Mouse (Mus musculus) right cerebral cortex, adult 18-20 months (tissue): ENCODE measurements around the gene Unc5cl.

Experiments used
- DNase-seq: peaks from one replicate; pipeline ENCODE4 v3.0.0; 2022; ENCODE audit warnings: mixed read lengths

The Unc5cl gene

DNA sequence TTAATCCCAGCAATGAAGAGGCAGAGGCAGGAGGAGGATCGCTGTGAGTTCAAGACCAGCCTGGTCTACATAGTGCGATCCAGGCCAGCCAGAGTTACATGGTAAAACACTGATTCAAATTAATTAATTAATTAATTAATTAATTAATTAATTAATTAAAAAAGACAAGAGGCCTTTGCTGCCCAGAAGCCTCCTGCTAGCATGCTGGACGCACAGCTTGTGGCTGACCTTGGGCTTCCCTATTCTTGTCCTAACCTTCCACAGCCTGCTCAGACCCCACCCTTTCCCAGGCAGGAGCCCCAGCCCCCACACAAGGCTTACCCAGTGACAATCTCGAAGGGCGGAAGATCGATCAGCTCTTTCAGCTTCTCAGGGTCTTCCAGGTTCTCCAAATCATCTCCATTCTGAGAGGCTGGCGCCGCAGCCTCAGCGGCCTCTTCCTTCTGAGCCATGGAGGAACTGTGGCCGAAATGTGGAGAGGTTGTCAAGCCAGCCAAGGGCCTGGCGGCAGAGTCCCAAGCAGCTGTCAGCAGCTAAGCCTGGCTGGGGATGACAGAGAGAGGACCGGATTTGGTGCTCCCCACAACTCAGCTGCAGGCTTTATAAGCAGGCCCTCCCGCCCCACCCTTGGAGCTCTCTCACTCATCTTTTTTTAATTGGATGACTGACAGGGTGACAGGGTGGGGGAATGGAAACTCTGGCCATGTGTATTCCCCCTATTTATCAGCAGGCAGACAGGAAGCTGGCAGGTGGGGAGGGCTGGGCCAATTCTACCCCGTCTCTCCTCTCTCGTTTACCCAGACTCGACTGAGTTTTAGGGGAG, 22.3 kb upstream of the Unc5cl start, which contains the start of gene Apobec2:
Apobec2 (minus strand) TSS at position 773 of the 823 bp plus-strand sequence.
- DNase-seq, result no peak

DNA sequence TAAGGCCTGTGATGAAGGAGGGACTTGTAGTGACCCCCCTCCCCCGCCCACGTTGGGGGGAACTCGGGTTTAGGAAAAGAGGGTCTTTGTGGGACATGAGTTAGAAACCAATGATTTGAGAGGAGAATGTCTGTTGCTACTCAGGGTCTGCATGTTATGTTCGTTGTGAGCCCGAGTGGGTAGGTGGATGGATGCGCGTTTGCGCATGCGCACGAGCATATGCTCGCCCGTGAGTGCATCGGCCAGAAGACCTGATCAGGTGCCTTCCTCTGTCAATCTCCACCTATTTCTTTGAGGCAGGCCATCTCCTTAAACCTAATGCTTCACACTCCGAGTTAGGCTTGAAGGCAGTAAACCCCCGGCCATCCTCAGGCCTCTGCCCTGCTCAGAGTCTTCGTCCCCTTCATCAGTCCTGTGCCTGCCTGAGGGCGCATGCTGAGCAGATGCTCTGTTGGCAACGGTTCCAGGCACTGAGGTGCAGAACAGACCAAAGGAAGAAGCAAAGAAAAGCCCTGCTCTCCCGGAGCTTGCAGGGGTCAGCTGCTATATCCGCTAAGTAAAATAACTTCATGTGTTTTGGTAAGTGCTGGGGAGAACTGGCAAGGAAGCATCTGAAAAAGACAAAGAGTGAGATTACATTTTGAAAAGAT, 21.6 kb upstream of the Unc5cl start:
- DNase-seq, result no peak

DNA sequence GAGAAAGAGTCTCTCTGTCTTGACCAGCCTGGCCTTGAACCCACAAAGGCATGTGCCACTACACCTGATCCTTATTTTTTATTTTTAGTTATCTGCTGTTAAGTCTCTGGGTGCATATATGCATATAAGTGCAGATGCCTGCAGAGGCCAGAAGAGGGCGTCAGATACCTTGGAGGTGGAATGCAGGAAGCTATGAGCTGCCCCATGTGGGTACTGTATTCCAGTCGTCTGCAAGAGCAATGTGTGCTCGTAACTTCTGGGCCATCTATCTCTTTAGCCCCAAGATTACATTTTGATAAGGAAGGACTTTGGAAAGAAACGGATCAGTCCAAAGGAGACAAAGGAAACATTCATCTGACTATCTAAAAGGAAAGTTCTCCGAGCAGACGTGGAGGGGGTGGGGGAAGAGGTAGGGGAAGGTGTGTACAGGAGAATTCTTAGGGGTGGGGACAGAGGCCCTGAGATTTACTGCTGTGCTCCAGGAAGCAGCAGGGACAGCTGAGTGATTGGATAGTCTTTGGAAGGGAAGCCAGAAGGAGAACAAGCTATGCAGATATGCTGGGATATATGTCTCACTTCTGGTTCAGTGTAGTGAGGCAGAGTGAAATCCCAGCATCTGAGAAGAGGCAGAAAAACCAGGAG, 20.9 kb upstream of the Unc5cl start:
- no peak for DNase-seq

DNA sequence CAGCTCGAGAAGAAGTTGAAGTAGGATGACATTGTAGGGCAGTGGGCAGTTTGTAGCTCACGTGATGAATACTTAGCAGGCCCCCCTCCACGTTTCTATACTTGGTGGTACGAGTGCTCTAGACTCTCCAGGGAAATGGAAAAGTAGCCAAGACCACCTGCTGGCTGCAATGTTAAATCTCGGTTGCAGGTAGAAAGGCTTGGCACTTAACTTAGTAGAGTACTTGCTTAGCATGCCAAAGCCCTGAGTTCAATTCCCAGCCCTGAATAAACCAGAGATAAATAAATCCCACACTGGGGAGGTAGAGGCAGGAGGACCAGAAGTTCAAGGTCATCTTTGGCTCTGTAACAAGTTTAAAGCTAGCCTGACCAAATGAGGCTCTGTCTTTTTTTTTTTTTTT, 20.2 kb upstream of the Unc5cl start:
- no peak for DNase-seq

DNA sequence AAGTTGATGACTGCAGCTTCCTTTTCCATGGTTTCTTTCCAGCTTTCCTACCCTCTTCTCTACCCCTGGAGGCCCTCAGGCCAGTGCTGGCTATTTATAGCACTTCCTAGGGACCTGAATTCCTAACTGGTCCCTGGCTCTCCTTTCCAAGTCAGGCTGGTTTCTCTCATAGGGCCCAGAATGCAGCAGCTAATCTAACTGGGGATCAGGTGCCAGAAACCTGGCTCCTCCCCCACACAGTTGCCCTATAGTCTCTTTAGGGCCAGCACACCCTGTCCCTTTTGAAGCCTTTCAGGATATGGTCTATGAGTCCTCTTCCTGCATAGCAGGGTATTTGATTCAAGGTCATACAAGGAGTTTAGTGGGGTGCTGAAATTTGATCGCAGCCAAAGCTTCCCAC, 18.2 kb upstream of the Unc5cl start:
- DNase-seq, result no peak

DNA sequence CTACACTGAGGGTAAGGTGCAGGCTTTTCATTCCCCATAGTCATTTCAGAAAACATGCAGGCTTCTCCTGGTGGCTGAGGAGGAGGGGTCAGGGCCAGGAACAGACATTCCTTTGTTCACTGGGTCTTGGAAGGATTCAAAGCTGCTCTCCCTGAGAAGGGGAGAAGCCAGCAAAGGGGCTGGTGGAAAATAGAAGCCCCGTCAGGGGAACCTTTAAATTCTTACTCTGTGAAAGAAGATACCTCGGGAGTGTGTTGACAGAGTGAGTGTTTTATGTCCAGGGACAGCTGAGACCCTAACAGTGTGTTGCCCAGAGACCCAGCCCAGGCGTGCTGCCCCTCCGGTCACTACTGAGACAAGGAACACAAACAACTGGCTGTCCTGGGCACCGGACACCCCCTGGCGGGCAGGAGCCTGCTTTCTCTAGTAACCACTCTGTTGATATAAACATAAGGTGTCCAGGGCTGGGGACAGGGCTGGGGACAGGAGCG, 17.2 kb upstream of the Unc5cl start:
- no peak for DNase-seq

DNA sequence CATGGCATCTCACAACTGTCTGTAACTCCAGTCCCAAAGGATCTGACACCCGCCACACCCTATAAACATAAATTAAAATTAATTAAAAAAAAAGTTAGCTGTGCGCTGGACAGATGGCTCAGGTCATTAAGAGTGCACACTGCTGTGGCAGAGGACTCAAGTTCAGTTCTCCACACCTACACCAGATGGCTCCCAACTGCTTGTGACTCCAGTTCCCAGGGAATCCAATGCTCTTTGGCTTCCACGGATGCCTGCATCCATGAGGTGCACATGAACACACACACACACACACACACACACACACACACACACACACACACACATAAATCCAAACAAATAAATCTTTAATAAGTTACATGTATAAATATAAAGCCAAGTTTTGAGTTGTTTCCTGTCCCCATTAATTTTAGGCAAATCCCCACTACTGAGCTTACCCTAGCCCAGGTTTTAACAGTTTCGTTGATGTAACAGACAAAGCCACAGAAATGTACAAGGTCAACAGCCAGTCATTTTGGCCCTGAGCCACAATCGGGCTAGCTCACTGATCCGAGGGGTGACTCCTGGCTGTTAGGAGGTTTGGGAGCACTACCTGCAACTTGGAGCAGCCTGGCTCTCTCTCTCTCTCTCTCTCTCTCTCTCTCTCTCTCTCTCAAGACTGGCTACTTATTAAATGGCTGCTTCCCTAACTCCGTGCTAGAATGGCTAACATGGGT, 11.8 kb upstream of the Unc5cl start:
- no peak for DNase-seq

DNA sequence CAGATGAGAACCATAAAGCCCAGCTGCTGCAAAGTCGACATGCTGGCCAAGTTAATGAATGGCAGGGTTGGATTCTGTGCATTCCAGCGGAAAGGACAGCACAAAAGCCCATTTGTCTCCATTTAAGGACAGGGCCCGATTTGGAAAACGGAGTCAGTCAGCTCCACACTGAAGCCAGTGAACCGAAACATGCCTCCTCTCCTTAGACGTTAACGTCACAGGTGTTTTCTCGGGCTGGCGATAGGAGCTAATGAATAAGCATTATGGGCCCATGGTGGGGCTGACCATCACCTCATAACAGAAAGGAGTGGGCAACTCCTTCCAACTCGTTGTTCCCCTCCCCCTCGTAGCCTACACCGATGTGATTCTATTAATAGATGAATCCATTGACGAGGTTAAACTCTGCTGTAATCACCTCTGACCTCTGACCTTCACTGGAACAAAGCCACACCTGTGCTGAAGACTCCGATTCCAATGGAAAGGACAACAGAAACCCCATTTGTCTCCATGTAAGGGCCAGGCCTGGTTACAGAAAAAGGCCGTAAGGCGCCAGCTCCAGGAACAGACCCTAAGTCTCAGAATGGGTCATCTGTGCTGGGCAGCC, 11.1 kb upstream of the Unc5cl start:
- no peak for DNase-seq

DNA sequence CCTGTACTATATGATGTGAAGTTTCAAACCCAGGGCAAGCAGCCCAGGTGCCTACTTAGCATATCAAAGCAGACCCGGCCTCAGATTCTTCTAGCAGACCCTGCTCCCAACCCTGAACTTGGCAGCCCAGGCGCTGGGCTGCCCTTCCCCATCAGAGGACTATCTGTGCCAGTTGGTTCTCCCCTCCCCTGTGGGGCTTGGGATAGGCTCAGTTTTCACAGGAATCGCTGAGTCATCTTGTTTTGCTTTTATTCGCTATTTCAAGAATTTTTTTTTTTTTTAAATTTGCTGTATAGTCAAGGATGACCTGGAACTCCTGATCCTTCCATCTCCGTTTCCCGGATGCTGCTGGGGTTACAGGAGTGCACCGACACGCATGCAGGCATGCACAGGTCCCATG, 7.0 kb upstream of the Unc5cl start:
- no peak for DNase-seq

DNA sequence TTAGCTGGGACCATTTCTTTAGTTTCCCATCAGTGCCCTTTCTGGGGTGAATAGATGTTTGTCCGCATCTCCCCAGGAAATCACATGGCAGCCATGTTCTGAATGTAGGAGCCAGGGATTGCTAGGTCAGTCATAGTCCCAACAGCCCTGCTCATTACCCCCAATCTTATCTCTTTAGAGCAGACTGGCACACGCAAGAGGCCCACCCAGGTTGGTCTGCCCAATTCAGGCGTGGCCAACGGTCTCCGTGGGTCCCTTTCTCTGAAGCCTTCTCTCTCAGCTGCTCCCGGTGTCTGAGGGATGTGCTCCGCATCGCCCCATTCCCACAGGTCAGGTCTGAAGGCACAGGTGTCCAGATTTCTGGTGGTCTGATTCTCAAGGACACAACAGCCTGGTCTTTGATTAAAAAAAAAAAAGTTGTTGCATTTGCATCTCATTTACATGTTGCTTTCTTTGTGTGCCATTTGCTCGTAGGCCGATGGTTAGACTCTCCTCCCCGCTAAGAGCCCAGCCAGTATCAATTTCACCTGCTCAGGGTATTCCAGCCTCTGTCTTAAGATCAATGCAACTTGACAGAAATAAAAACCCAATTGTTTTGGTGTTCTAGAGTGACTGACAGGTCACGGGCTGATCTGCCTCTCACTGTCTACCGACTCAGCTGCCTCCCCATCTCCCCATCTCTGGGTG, 3.9 kb upstream of the Unc5cl start:
- DNase-seq, result no peak

DNA sequence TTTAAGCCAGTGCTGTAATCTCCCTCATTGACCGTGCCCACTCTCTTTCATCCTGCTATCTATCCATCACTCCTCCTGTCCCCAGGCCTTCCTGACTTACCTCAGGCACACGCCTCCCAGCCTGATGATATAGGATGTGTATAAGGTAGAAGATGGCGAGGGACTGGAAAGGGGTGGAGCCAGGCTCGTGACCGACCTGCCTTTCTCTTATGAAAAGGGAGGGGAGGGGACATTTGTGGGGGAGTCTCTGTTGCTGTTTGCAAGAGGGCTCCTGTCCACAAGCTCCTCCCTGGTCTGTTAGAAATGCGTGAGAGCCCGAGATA, 3.4 kb upstream of the Unc5cl start, which contains the start of gene Tspo2:
Tspo2 (minus strand) TSS at position 170 of the 323 bp plus-strand sequence.
- no peak for DNase-seq

DNA sequence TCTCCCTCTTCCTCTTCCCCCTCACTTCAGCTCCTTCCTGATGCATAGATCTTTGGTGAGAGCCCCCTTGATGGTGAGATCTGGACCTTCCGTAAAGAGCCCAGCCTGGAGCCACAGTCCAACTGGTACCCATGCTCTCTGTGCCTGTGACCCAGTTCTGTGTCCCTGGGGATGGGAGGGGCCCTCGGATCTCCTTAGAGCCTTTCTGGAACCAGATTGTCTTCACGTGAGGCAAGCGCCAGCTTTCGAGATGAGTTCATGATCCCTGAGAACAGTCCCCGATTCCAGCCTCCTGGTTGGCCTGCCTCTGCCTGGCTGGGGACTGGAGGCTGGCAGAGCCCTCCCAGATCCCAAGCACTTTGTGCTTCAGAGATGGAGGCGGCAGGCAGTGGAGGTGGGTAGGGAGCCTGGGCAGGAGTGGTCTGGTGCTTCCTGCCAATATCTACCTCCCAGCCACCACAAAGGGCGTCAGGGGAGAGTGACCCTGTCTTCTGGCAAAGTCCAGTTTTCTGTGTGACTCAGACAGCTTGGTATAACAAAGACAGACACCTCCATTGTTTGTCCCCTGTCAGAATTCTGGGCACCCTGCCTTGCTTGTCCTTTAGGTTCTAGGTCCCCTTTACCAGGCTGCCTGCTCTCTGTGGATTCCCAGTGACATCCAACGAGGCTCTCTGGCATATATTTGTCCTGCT, 2.8 kb upstream of the Unc5cl start:
- no peak for DNase-seq

DNA sequence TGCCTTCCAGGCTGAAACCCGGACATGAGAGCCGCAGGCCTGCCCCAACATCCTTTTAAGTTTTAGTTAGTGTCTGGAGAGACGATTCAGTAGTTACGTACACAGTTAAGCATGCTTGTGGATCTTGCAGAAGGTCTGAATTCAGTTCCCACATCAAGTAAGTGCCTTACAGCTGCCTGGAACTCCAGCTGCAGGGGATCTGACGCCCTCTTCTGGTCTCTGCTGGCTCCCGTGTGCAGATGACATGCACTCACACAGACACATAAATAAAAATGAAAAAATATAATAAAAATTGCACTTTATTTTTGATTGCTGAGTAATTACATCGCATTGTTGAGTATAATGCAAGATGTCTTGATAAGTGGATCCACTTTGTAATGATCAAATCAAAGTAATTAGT, 1.2 kb upstream of the Unc5cl start:
- DNase-seq, result no peak

DNA sequence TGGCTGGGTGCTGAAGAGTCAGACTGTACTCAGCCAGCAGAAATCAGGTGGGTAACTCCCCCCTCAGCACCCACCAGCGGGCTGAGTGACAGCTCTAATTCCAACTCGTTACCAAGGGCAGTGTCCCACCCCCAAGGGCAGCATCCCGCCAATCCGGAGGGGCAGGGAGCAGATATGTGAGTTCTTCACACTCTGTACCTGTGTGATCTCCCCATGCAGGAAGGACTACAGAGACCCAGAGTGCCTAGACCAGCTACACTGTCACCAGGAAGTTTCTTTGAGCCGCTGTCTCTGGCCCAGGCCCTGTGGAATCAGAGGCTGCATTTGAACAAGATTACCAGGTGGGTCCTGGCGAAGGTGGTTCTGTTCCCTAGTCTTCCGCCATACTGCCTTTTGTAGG, 511 bp upstream of the Unc5cl start:
- no peak for DNase-seq

DNA sequence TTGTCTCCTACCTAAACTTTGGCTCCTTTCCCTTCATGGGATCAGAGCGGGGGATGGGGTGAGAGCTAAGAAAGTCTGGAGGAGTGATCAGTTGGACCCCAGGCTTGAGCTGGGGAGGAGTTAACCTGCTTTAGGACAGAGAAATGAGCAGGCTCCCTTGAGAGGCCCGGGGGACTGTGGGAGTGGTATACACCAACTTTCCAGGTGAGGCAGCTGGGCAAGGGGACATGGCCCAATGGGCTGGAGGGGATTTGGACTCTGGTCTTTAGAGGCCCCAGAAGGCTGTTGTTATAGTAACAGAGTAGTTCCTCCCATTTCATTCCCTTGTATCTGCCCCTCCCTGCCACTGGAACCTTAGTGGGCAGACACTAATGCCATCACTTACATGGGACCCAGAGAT, 1.3 kb downstream of the Unc5cl start:
- no peak for DNase-seq

DNA sequence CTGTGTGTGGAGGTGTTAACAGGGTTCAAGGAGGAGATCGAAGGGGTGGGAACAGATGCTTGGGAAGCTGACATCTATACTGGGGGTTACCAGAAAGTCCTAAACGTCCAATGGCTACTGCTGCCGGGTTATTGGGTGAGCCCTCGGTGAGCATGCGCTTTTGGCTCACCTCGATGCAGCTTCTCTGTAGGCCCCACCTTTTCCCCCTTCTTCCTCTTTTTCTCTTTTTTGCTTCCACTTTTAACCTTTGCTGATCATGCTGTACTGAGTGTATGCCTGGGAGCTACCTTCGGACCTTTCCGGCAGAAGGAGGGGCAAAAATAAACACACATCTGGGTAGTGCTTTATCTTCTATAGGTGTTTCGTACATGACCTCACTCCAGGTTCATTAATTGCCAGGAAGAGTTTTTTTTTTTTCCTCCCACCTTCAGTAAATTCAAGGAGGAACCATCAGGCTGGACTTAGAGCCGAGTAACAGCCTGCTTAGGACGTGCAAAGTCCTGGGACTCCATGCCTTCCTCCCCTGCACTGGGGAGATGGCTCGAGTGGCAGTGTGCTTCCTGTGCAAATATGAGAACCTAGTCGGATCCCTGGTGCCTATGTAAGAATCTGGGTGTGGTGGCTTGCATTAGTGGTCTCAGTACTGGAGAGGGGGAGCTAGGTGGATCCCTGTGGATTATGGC, 3.4 kb downstream of the Unc5cl start:
- no peak for DNase-seq

DNA sequence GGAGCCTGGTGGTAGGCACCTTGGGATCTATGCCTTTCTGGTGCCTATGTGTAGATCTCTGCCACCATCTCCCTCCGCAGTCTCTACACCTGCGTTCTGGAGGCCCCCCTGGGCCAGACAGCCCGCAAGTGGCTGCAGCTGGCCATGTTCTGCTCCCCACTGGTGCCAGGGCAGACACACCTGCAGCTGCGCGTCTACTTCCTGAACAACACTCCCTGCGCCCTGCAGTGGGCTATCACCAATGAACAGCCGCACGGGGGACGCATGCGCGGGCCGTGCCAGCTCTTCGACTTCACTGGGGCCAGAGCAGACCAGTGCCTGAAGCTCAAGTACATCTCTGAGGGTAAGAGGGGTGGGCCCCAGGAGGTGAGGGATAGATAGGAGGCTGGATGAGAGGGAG, 7.4 kb downstream of the Unc5cl start:
- no peak for DNase-seq

DNA sequence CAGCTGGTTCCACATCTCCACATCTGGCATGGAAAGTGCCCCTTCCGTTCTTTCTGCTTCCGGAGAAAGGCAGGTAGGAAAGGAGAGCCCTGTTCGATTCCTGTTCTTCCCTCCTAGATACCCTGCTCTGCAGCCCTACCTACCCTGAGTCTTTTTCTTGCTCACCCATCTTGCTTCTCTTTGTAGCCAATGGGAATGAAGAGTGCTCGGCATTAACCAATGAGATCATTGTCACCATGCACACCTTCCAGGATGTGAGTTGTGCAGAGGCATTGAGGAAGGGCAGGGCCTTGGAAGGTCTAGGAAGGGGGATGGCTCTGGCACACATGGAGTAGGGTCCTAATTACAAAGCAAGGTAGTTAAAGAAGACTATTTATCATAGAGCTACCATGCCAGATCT, 8.7 kb downstream of the Unc5cl start:
- no peak for DNase-seq

DNA sequence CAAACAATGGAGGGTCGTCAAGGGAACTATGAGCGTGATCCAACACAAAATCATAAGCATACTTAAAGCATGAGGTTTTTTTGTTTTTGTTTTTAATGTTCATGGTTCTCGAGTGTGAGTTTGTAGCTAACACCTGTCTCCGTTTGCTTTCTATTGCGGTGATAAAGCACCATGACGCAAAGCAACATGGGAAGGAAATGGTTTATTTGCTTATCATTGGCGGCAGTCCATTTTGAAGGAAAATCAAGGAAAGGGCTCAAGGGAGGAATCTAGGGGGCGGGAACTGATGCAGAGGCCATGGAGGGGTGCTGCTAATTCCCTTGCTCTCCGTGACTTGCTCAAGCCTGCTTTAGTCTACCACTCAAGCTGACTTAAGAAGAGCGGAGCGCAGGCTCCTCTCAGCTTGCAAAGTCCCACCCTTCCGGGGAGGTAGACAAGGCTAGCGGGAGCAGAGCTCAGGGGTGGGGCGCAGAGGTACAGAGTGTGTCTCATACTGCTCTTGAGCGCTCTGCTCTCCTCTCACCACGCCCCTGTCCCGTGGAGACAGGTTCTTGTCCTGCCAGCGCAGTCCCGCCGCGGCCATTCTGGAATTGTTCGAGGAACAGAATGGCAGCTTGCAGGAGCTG, 12.2 kb downstream of the Unc5cl start:
- no peak for DNase-seq
